Mouse (Mus musculus) embryonic fibroblast, embryonic 13.5 days (primary cell): ENCODE data around the gene Tmtc2. TPM values are rescaled to one million over a fixed set of nuclear protein-coding genes. Genes with fewer than 3 reads are reported as not detected.

Experiments
- H3K27ac ChIP-seq: 2 replicates; pipeline ENCODE4 v1.5.1; 2012; ENCODE audit warnings: low read length, control low read depth, inconsistent platforms; ENCODE audit not compliant: insufficient read depth
- H3K4me1 ChIP-seq: 2 replicates; pipeline ENCODE4 v1.6.1; 2011; ENCODE audit warnings: low read length; ENCODE audit not compliant: control insufficient read depth, insufficient read depth
- H3K4me3 ChIP-seq: 2 replicates; pipeline ENCODE4 v1.5.1; 2011; ENCODE audit warnings: mild to moderate bottlenecking, control low read depth, low read length; ENCODE audit not compliant: insufficient read depth
- CTCF ChIP-seq: IDR thresholded peaks from 2 replicates; pipeline ENCODE4 v1.5.1; 2011; ENCODE audit warnings: mild to moderate bottlenecking, control low read depth, low read length, moderate library complexity, borderline replicate concordance; ENCODE audit not compliant: insufficient read depth
- POLR2A ChIP-seq: IDR thresholded peaks from 2 replicates; pipeline ENCODE4 v1.6.1; 2011; ENCODE audit warnings: low read depth, mild to moderate bottlenecking, control low read depth, low read length, moderate library complexity
- polyA plus RNA-seq: library from polyadenylated mRNA; stranded (reverse); fragments of >200 nt; gene quantifications from 2 replicates; pipeline ENCODE4 v1.2.4, GENCODE M21; 2011; ENCODE audit warnings: low read depth; ENCODE audit not compliant: missing spikeins, insufficient read length

Tmtc2 gene
- polyA plus RNA-seq, 1 experiment = 8.8 TPM

- TF ChIP-seq CTCF (no peak), POLR2A (no peak)
- no peak overlapping the region for H3K4me3 ChIP-seq
- H3K4me1 ChIP-seq = no peaks in the 10 kb centered on the region
- H3K27ac ChIP-seq = no peak overlapping the region
Measured at GRCm38 (mm10) chr10:105484355-105485094, 89.7 kb downstream of the Tmtc2 start.

- Histone ChIP-seq H3K4me3 (no peak overlapping the region), H3K27ac (no peak overlapping the region), H3K4me1 (no peaks in the 10 kb centered on the region)
- TF ChIP-seq CTCF (no peak), POLR2A (no peak)
Measured at GRCm38 (mm10) chr10:105479771-105480170, 94.5 kb downstream of the Tmtc2 start.

- no peak overlapping the region for H3K27ac ChIP-seq
- TF ChIP-seq POLR2A (no peak), CTCF (no peak)
- no peaks in the 10 kb centered on the region for H3K4me1 ChIP-seq
- no peak overlapping the region for H3K4me3 ChIP-seq
Measured at GRCm38 (mm10) chr10:105477623-105478238, 96.5 kb downstream of the Tmtc2 start.

- H3K4me3 ChIP-seq = no peak overlapping the region
Measured at GRCm38 (mm10) chr10:105474162-105474830, 100.0 kb downstream of the Tmtc2 start.

GRCm38 (mm10) chr10:105464378-105464777 is 109.9 kb downstream of the Tmtc2 start:
- Histone ChIP-seq H3K4me3 (no peak overlapping the region), H3K4me1 (no peaks in the 10 kb centered on the region), H3K27ac (no peak overlapping the region)
- TF ChIP-seq CTCF (no peak), POLR2A (no peak)

More at GRCm38 (mm10) chr10:105474162-105474830, 100.0 kb downstream of the Tmtc2 start:
- TF ChIP-seq CTCF = no peak
- no peak for TF ChIP-seq POLR2A
- no peaks in the 10 kb centered on the region for H3K4me1 ChIP-seq
- H3K27ac ChIP-seq = no peak overlapping the region

- H3K4me1 ChIP-seq = no peaks in the 10 kb centered on the region
- TF ChIP-seq POLR2A (no peak), CTCF (no peak)
- no peak overlapping the region for H3K4me3 ChIP-seq
- H3K27ac ChIP-seq = no peak overlapping the region
Measured at GRCm38 (mm10) chr10:105453441-105453840, 120.8 kb downstream of the Tmtc2 start.

GRCm38 (mm10) chr10:105447191-105447590 is 127.1 kb downstream of the Tmtc2 start:
- TF ChIP-seq CTCF (no peak), POLR2A (no peak)
- no peak overlapping the region for H3K27ac ChIP-seq
- H3K4me1 ChIP-seq = no peaks in the 10 kb centered on the region
- no peak overlapping the region for H3K4me3 ChIP-seq

GRCm38 (mm10) chr10:105444309-105444708 is 129.9 kb downstream of the Tmtc2 start:
- Histone ChIP-seq H3K4me3 (no peak overlapping the region), H3K27ac (no peak overlapping the region), H3K4me1 (no peaks in the 10 kb centered on the region)
- TF ChIP-seq CTCF = no peak
- no peak for TF ChIP-seq POLR2A

- TF ChIP-seq POLR2A = no peak
- TF ChIP-seq CTCF = no peak
- Histone ChIP-seq H3K27ac (no peak overlapping the region), H3K4me1 (no peaks in the 10 kb centered on the region), H3K4me3 (no peak overlapping the region)
Measured at GRCm38 (mm10) chr10:105434879-105435278, 139.4 kb downstream of the Tmtc2 start.

- H3K4me3 ChIP-seq = no peak overlapping the region
- TF ChIP-seq POLR2A = no peak
- TF ChIP-seq CTCF = no peak
- H3K4me1 ChIP-seq = no peaks in the 10 kb centered on the region
- no peak overlapping the region for H3K27ac ChIP-seq
Measured at GRCm38 (mm10) chr10:105430885-105431284, 143.4 kb downstream of the Tmtc2 start.
